Comparison of ENCODE assay signal across 9 mouse cellular contexts in the genomic region with DNA sequence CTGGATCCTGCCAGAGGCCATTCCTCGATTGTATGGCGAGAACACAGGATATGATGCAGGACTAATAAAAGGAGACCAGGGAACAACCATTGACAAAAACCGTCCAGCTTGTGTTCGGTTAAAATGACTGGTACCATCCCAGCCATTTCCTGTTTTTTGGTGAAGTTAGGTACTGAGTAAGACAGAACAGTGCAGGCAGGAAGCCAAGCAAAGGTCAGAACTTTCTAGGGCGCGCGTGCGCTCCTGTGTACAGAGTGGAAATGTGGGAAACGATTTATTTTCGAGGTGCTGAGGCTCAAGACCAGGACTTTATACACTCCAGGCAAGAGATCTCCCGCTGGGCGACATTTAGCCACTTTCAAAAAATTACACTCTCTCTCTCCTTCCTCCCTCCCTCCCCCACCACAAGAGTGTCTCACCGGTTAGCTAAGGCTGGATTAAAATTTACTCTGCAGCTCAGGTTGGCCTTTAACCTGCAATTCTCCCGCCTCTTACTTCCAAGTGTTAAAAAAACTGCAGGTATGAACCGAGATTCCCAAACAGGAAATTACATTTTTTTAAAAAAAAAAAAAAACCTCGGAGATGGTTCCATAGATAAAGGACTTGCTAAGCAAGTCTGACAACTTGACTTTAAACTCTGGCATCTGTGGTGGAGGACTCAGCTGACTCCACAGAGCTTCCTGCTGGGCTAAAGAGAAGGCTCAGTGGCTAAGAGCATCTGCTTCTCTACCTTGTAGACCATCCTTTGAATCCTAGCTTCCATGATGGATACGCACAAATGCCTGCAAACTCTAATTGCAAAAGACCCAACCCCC. TPM values are rescaled to one million over a fixed set of nuclear protein-coding genes. Genes with fewer than 3 reads are reported as not detected.
DNase-seq lines count a peak whose midpoint lies in the region; ATAC-seq and TF ChIP-seq lines count a peak whose summit lies in the region.
"Had no signal": no experiment of that assay in that cellular context is flagged by ENCODE, and none has a peak within 500 bp of the region (broad histone marks: within the 10 kb centered on the region; RNA-seq: fewer than 3 reads in every experiment).

No protein-coding gene starts in this region.

- no peak for TF ChIP-seq CTCF in lung, embryonic 14.5 days (IDR thresholded peaks at IDR 0.05; ENCODE audit: low read depth)

- H3K4me3 ChIP-seq in lung, embryonic 14.5 days (ENCODE audit: low read depth, low read length): no peak overlapping the region
- H3K4me3 ChIP-seq in hindbrain, embryonic 16.5 days (ENCODE audit: low read length): no peak overlapping the region
- H3K4me3 ChIP-seq: forebrain, embryonic 13.5 days had no signal

- 60% methylated on average over 17 of the region's 17 CpGs for WGBS in lung, embryonic 14.5 days
- 87% methylated on average over 17 of the region's 17 CpGs for WGBS in hindbrain, embryonic 16.5 days

- H3K9ac ChIP-seq in lung, embryonic 14.5 days: no peak overlapping the region; the same call in 1 of the 2 replicates
- no peak overlapping the region for H3K9ac ChIP-seq in hindbrain, embryonic 16.5 days (ENCODE audit: low read depth, low read length)
- H3K9ac ChIP-seq: forebrain, embryonic 13.5 days had no signal

- H3K27me3 ChIP-seq in lung, embryonic 14.5 days (ENCODE audit: insufficient read depth, low read length): no peaks in the 10 kb centered on the region
- H3K27me3 ChIP-seq in hindbrain, embryonic 16.5 days (replicated peaks; ENCODE audit: control insufficient read depth, insufficient read depth, low read length): no peaks in the 10 kb centered on the region
- H3K27me3 ChIP-seq: forebrain, embryonic 13.5 days had no signal

- no peak overlapping the region for H3K4me2 ChIP-seq in lung, embryonic 14.5 days
- no peak overlapping the region for H3K4me2 ChIP-seq in hindbrain, embryonic 16.5 days (ENCODE audit: low read length)
- H3K4me2 ChIP-seq: forebrain, embryonic 13.5 days had no signal

- H3K27ac ChIP-seq in lung, embryonic 14.5 days (ENCODE audit: low read depth): peak overlapping the region; percentile 8; the same call in 1 of the 2 replicates
- no peak overlapping the region for H3K27ac ChIP-seq in hindbrain, embryonic 16.5 days (ENCODE audit: low read depth, low read length)
- H3K27ac ChIP-seq: forebrain, embryonic 13.5 days had no signal

- H3K36me3 ChIP-seq in lung, embryonic 14.5 days (ENCODE audit: insufficient read depth): peaks cover 80% of the 10 kb centered on the region
- H3K36me3 ChIP-seq in hindbrain, embryonic 16.5 days (ENCODE audit: control insufficient read depth, insufficient read depth, low read length): peaks cover 38% of the 10 kb centered on the region

- no peak for ATAC-seq in lung, embryonic 14.5 days (ENCODE audit: insufficient read depth)
- no peak for ATAC-seq in hindbrain, embryonic 16.5 days
- ATAC-seq: forebrain, embryonic 13.5 days had no signal

- intact Hi-C loops in heart, postnatal 36 days (cut with DNase I): no loop called here
- intact Hi-C loops in left cerebral cortex, postnatal 25 days (cut with DNase I): no loop called here

- H3K9me3 ChIP-seq in lung, embryonic 14.5 days (ENCODE audit: low read depth, low read length): no peaks in the 10 kb centered on the region
- H3K9me3 ChIP-seq in hindbrain, embryonic 16.5 days (ENCODE audit: control insufficient read depth, low read length): no peaks in the 10 kb centered on the region
- H3K9me3 ChIP-seq: forebrain, embryonic 13.5 days had no signal

- H3K4me1 ChIP-seq in lung, embryonic 14.5 days (ENCODE audit: insufficient read depth): no peaks in the 10 kb centered on the region
- no peaks in the 10 kb centered on the region for H3K4me1 ChIP-seq in hindbrain, embryonic 16.5 days (ENCODE audit: control insufficient read depth, insufficient read depth, low read depth, low read length)
- H3K4me1 ChIP-seq: forebrain, embryonic 13.5 days had no signal

- peak; percentile 46 to 47 for DNase-seq in spleen, adult 18-20 months
- no peak for DNase-seq in spleen, postnatal 4 days (ENCODE audit: low spot score in 2 of 2)
- peak; percentile 13 to 33 for DNase-seq in heart, postnatal 36 days
- peak; percentile 42 for DNase-seq in lung, embryonic 14.5 days
- peak; percentile 58 for DNase-seq in thymus, postnatal 25 days
- DNase-seq in frontal cortex, adult 2 months (ENCODE audit: extremely low spot score in 1 of 2, low spot score in 1 of 2): no peak
- DNase-seq in left cerebral cortex, postnatal 25 days (ENCODE audit: low spot score in 2 of 2): no peak

RNA-seq across cellular contexts. Expression of a gene that starts 8.7 kb away (rescaled TPM):
- total RNA-seq in heart, postnatal 36 days (2021): 10 to 100 TPM; 26.1 to 26.7 TPM
- 38.2 and 39.8 TPM in 2 replicates for polyA plus RNA-seq in lung, embryonic 14.5 days (2014; fragmentation: Nextera tagmentation; extraction: Ambion mirVana)
- polyA plus RNA-seq in frontal cortex, adult 2 months (2012; rRNA removed): 17.4 and 18.7 TPM in 2 replicates
- 24.9 and 29.9 TPM in 2 replicates for polyA plus RNA-seq in hindbrain, embryonic 16.5 days (2015; fragmentation: Nextera tagmentation; extraction: Ambion mirVana)
- 10 to 100 TPM; 25.6 to 26.0 TPM for total RNA-seq in left cerebral cortex, postnatal 25 days (2021)

RNA-seq across cellular contexts. Expression of a gene that starts 11.7 kb away (rescaled TPM):
- total RNA-seq in heart, postnatal 36 days (2021): 10 to 100 TPM; 17.7 to 18.7 TPM
- polyA plus RNA-seq in lung, embryonic 14.5 days (2014; fragmentation: Nextera tagmentation; extraction: Ambion mirVana): 105 and 111 TPM in 2 replicates
- 29.8 and 30.9 TPM in 2 replicates for polyA plus RNA-seq in frontal cortex, adult 2 months (2012; rRNA removed)
- polyA plus RNA-seq in hindbrain, embryonic 16.5 days (2015; fragmentation: Nextera tagmentation; extraction: Ambion mirVana): 94.0 and 94.8 TPM in 2 replicates
- total RNA-seq in left cerebral cortex, postnatal 25 days (2021): 10 to 100 TPM; 23.9 to 27.1 TPM

RNA-seq across cellular contexts. Expression of a gene that starts 11.8 kb away (rescaled TPM):
- total RNA-seq in heart, postnatal 36 days (2021): 10 to 100 TPM; 10.1 to 10.5 TPM
- 29.0 and 33.9 TPM in 2 replicates for polyA plus RNA-seq in lung, embryonic 14.5 days (2014; fragmentation: Nextera tagmentation; extraction: Ambion mirVana)
- 54.8 and 63.1 TPM in 2 replicates for polyA plus RNA-seq in frontal cortex, adult 2 months (2012; rRNA removed)
- 48.0 and 51.0 TPM in 2 replicates for polyA plus RNA-seq in hindbrain, embryonic 16.5 days (2015; fragmentation: Nextera tagmentation; extraction: Ambion mirVana)
- total RNA-seq in left cerebral cortex, postnatal 25 days (2021): 10 to 100 TPM; 74.3 to 74.5 TPM

Comparison
In these comparisons a context has a peak if more than half of its experiments do, and no peak if none do; other contexts are left out.
1. DNase-seq: peak in spleen, adult 18-20 months (2 of 2), heart, postnatal 36 days (2 of 2), lung, embryonic 14.5 days (single experiment) and thymus, postnatal 25 days (single experiment); none in spleen, postnatal 4 days (0 of 2), frontal cortex, adult 2 months (0 of 2) and left cerebral cortex, postnatal 25 days (0 of 2).